Mouse (Mus musculus) macrophage (primary cell): Measurements from ENCODE around the gene Tuba1b. TPM values are rescaled to one million over a fixed set of nuclear protein-coding genes. Genes with fewer than 3 reads are reported as not detected.

Experiments
- polyA plus RNA-seq: library from polyadenylated mRNA; stranded (reverse); fragments of 250-400 nt; gene quantifications from 3 replicates; pipeline ENCODE4 v1.2.4, GENCODE M21; 2018; ENCODE audit warnings: inconsistent platforms

The Tuba1b gene
- polyA plus RNA-seq, 1 experiment from 2014 or later = 789 TPM

Other genes with a start within 250 kb of the Tuba1b start
- gene Ccdc65, start 226.4 kb downstream of the Tuba1b start, polyA plus RNA-seq = 0.09 TPM in 1 of 3 replicates, not detected in the others
- gene Fkbp11, start 206.4 kb downstream of the Tuba1b start, polyA plus RNA-seq = 0.42 to 1.0 TPM (median 0.77 TPM) in 3 replicates
- 95.4 to 100 TPM (median 98.2 TPM) in 3 replicates for gene Arf3, start 171.4 kb downstream of the Tuba1b start, polyA plus RNA-seq
- gene Wnt10b, start 156.4 kb downstream of the Tuba1b start, polyA plus RNA-seq = not detected in 3 replicates
- not detected in 3 replicates for gene Wnt1, start 144.7 kb downstream of the Tuba1b start, polyA plus RNA-seq
- gene Ddn, start 125.1 kb downstream of the Tuba1b start, polyA plus RNA-seq = 0.06 TPM in 1 of 3 replicates, not detected in the others
- gene Prkag1, start 103.0 kb downstream of the Tuba1b start, polyA plus RNA-seq = 34.9 to 43.9 TPM (median 40.2 TPM) in 3 replicates
- gene Kmt2d, start 63.4 kb downstream of the Tuba1b start, polyA plus RNA-seq = 17.3 to 22.5 TPM (median 19.8 TPM) in 3 replicates
- gene Rhebl1, start 40.0 kb downstream of the Tuba1b start, polyA plus RNA-seq = 0.52 to 3.0 TPM (median 2.4 TPM) in 3 replicates
- not detected in 3 replicates for gene Dhh, start 36.0 kb downstream of the Tuba1b start, polyA plus RNA-seq
- gene Lmbr1l, start 16.3 kb downstream of the Tuba1b start, polyA plus RNA-seq = 3.7 to 9.6 TPM (median 5.5 TPM) in 3 replicates
- 0.27 TPM in 1 of 3 replicates, not detected in the others for gene Gm49450, start 19.0 kb upstream of the Tuba1b start, polyA plus RNA-seq
- 37.8 to 73.9 TPM (median 54.5 TPM) in 3 replicates for gene Tuba1a, start 19.1 kb upstream of the Tuba1b start, polyA plus RNA-seq
- 112 to 385 TPM (median 315 TPM) in 3 replicates for gene Tuba1c, start 95.3 kb upstream of the Tuba1b start, polyA plus RNA-seq
- 0.07 TPM in 1 of 3 replicates, not detected in the others for gene Prph, start 120.6 kb upstream of the Tuba1b start, polyA plus RNA-seq
- 2.4 to 2.6 TPM in 2 of 3 replicates, not detected in the other for gene Troap, start 140.0 kb upstream of the Tuba1b start, polyA plus RNA-seq
- gene C1ql4, start 153.3 kb upstream of the Tuba1b start, polyA plus RNA-seq = not detected in 3 replicates
- not detected in 3 replicates for gene Dnajc22, start 158.6 kb upstream of the Tuba1b start, polyA plus RNA-seq
- gene Spats2, start 191.4 kb upstream of the Tuba1b start, polyA plus RNA-seq = 2.7 to 4.0 TPM (median 3.2 TPM) in 3 replicates